Comparison of ENCODE assay signal across 27 mouse cellular contexts in the genomic region with DNA sequence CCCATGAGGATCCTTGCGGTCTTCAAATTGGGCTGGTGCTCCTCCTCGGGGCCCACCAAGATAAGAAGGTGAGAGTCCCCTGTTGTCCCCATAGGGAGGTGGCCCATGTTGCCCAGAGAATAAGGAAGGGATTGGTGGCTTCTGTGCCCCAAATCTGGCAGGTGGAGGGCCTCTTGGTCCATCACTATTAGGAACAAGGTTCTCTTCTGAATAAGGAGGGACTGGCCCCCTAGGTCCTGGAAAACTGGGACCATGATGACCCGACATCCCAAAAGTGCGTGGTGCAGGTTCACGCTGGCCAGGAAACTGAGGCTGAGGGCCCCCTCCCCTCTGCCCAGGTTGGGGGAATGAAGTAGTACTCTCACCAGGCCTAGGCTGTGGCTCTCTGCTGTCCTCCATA. TPM values are rescaled to one million over a fixed set of nuclear protein-coding genes. Genes with fewer than 3 reads are reported as not detected.
"Had no signal": no experiment of that assay in that cellular context is flagged by ENCODE, and none has a peak within 500 bp of the region (broad histone marks: within the 10 kb centered on the region; RNA-seq: fewer than 3 reads in every experiment).

No protein-coding gene starts in this region.

- H3K27ac ChIP-seq: gastrocnemius, adult 2 months; heart, adult 2 months; hindbrain, embryonic 12.5 days; hindbrain, embryonic 15.5 days; intestine, embryonic 15.5 days; layer of hippocampus, adult 2 months; left cerebral cortex, adult 2 months; limb, embryonic 12.5 days; liver, embryonic 13.5 days had no signal

- H3K27me3 ChIP-seq: heart, embryonic 12.5 days; hindbrain, embryonic 12.5 days; hindbrain, embryonic 15.5 days; intestine, embryonic 15.5 days; liver, embryonic 13.5 days had no signal

- DNase-seq: gastrocnemius, adult 2 months; gastrocnemius, postnatal 10 days; gastrocnemius, postnatal 25 days; heart, adult 2 months; heart, postnatal 4 days; kidney, adult 18-20 months; kidney, adult 8-10 months; kidney, postnatal 10 days; kidney, postnatal 25 days; liver; liver, embryonic 13.5 days had no signal

- ATAC-seq: inflammation-experienced regulatory T-cells, adult 6 months; intestine, postnatal 0 days had no signal

- H3K9ac ChIP-seq: hindbrain, embryonic 15.5 days; intestine, embryonic 15.5 days; limb, embryonic 12.5 days; liver, embryonic 13.5 days had no signal

- H3K9me3 ChIP-seq: heart, embryonic 10.5 days; heart, embryonic 12.5 days; hindbrain, embryonic 10.5 days; hindbrain, embryonic 12.5 days; hindbrain, embryonic 15.5 days; intestine, embryonic 15.5 days; limb, embryonic 10.5 days; limb, embryonic 12.5 days; liver, embryonic 13.5 days had no signal

- H3K4me2 ChIP-seq: hindbrain, embryonic 15.5 days; intestine, embryonic 15.5 days; liver, embryonic 11.5 days; liver, embryonic 13.5 days had no signal

- H3K4me3 ChIP-seq: gastrocnemius, adult 2 months; heart, adult 2 months; heart, embryonic 12.5 days; hindbrain, embryonic 12.5 days; hindbrain, embryonic 15.5 days; intestine, embryonic 15.5 days; layer of hippocampus, adult 2 months; left cerebral cortex, adult 2 months; limb, embryonic 10.5 days; limb, embryonic 12.5 days; liver, embryonic 13.5 days had no signal

RNA-seq across cellular contexts. Expression of gene Tcfl5, which starts 18.0 kb away (rescaled TPM):
- total RNA-seq: gastrocnemius, adult 2 months; granulocyte monocyte progenitor cell, adult 5-6 weeks; heart, adult 2 months had no signal
- polyA plus RNA-seq: heart, embryonic 14.5 days; heart, postnatal 0 days; intestine, embryonic 15.5 days; liver, embryonic 13.5 days had no signal
